Comparison of ENCODE assay signal across 27 mouse cellular contexts in genomic region chr14:17057355-17057754, GRCm38 (mm10).
"Had no signal": no experiment of that assay in that cellular context is flagged by ENCODE, and none has a peak within 500 bp of the region (broad histone marks: within the 10 kb centered on the region; RNA-seq: fewer than 3 reads in every experiment).

No protein-coding gene starts in this region.

- H3K4me2 ChIP-seq: heart, embryonic 11.5 days; hindbrain, embryonic 12.5 days; hindbrain, embryonic 14.5 days; intestine, embryonic 15.5 days; limb, embryonic 12.5 days; liver, embryonic 11.5 days; liver, embryonic 13.5 days; liver, embryonic 15.5 days had no signal

- H3K9me3 ChIP-seq: hindbrain, embryonic 10.5 days; hindbrain, embryonic 12.5 days; intestine, embryonic 15.5 days; limb, embryonic 10.5 days; limb, embryonic 12.5 days; liver, embryonic 13.5 days; liver, embryonic 15.5 days had no signal

- ATAC-seq: hindbrain, embryonic 16.5 days; inflammation-experienced regulatory T-cells, adult 6 months; intestine, embryonic 15.5 days; intestine, postnatal 0 days had no signal

- H3K27me3 ChIP-seq: hindbrain, embryonic 12.5 days; intestine, embryonic 15.5 days; limb, embryonic 12.5 days; liver, embryonic 13.5 days; liver, embryonic 15.5 days had no signal

- H3K36me3 ChIP-seq: hindbrain, embryonic 10.5 days; hindbrain, embryonic 12.5 days; intestine, embryonic 15.5 days; limb, embryonic 10.5 days; limb, embryonic 12.5 days; liver, embryonic 13.5 days; liver, embryonic 15.5 days had no signal

- DNase-seq: gastrocnemius, postnatal 14 days; gastrocnemius, postnatal 36 days; heart, adult 11 months; heart, adult 2 months; heart, postnatal 10 days; heart, postnatal 4 days; kidney, adult 18-20 months; kidney, adult 8-10 months; kidney, postnatal 10 days; kidney, postnatal 25 days; kidney, postnatal 4 days; liver; liver, embryonic 13.5 days had no signal

- H3K9ac ChIP-seq: hindbrain, embryonic 12.5 days; hindbrain, embryonic 14.5 days; intestine, embryonic 15.5 days; limb, embryonic 12.5 days; liver, embryonic 13.5 days; liver, embryonic 15.5 days had no signal

- H3K4me1 ChIP-seq: hindbrain, embryonic 10.5 days; hindbrain, embryonic 12.5 days; intestine, embryonic 15.5 days had no signal

- H3K27ac ChIP-seq: heart, adult 2 months; hindbrain, embryonic 10.5 days; hindbrain, embryonic 12.5 days; hindbrain, embryonic 14.5 days; intestine, embryonic 15.5 days; layer of hippocampus, adult 2 months; left cerebral cortex, adult 2 months; limb, embryonic 10.5 days; limb, embryonic 12.5 days; liver, embryonic 13.5 days; liver, embryonic 15.5 days had no signal

- H3K4me3 ChIP-seq: heart, adult 2 months; hindbrain, embryonic 10.5 days; hindbrain, embryonic 12.5 days; intestine, embryonic 15.5 days; layer of hippocampus, adult 2 months; left cerebral cortex, adult 2 months; limb, embryonic 10.5 days; limb, embryonic 12.5 days; liver, embryonic 13.5 days; liver, embryonic 15.5 days had no signal
